Mouse (Mus musculus) megakaryocyte, embryonic 14.5 days (primary cell): ENCODE measurements at regions not wholly inside any gene's neighbourhood (a gene's known extent, or its start where the extent isn't known, plus 50 kb on each side); places are given as distances from the start of the nearest gene placed in this dataset.

Experiments used
- H3K27me3 ChIP-seq: replicated peaks from 2 replicates; pipeline ENCODE3; 2012; ENCODE audit warnings: inconsistent platforms
- H3K36me3 ChIP-seq: replicated peaks from 2 replicates; pipeline ENCODE3; 2012; ENCODE audit warnings: low read length, inconsistent platforms, mixed read lengths
- H3K4me1 ChIP-seq: 2 replicates; pipeline ENCODE4 v1.6.1; 2012; ENCODE audit warnings: inconsistent platforms
- H3K4me3 ChIP-seq: replicated peaks from 2 replicates; pipeline ENCODE3; 2012; ENCODE audit warnings: moderate library complexity, mild to moderate bottlenecking, inconsistent platforms
- H3K9me3 ChIP-seq: 2 replicates; pipeline ENCODE4 v1.6.1; 2012; ENCODE audit warnings: inconsistent platforms
- FLI1 ChIP-seq: IDR thresholded peaks from 2 replicates; pipeline ENCODE4 v1.6.1; 2012; ENCODE audit warnings: low read length, inconsistent platforms, mixed read lengths
- GATA1 ChIP-seq: IDR thresholded peaks from 3 replicates; pipeline ENCODE4 v1.6.1; 2012; ENCODE audit warnings: mixed read lengths, low read length, inconsistent platforms, borderline replicate concordance

- TF ChIP-seq FLI1, result no peak
- no peak for TF ChIP-seq GATA1
- peaks cover 12% of the 10 kb centered on the region for H3K4me1 ChIP-seq
- peaks cover 7% of the 10 kb centered on the region for H3K27me3 ChIP-seq
- peaks cover 13% of the 10 kb centered on the region for H3K9me3 ChIP-seq
- H3K4me3 ChIP-seq, result no peak overlapping the region
- H3K36me3 ChIP-seq, result no peaks in the 10 kb centered on the region
These were observed 192.7 kb upstream of the Ctbp2 start for GRCm38 (mm10) chr7:133316701-133317475.

GRCm38 (mm10) chr7:133315197-133316029, 191.3 kb upstream of the Ctbp2 start:
- Histone ChIP-seq H3K27me3 (peaks cover 7% of the 10 kb centered on the region), H3K4me3 (peak overlapping the region; percentile 14), H3K4me1 (peaks cover 12% of the 10 kb centered on the region), H3K9me3 (peaks cover 3% of the 10 kb centered on the region; the same call in 1 of the 2 replicates), H3K36me3 (no peaks in the 10 kb centered on the region)
- TF ChIP-seq GATA1 (no peak), FLI1 (no peak)

GRCm38 (mm10) chr7:133313115-133313514, 189.0 kb upstream of the Ctbp2 start:
- Histone ChIP-seq H3K4me1 (peaks cover 12% of the 10 kb centered on the region), H3K9me3 (no peaks in the 10 kb centered on the region), H3K36me3 (no peaks in the 10 kb centered on the region), H3K4me3 (no peak overlapping the region), H3K27me3 (peaks cover 5% of the 10 kb centered on the region)
- TF ChIP-seq FLI1 (no peak), GATA1 (no peak)

GRCm38 (mm10) chr7:133311116-133311801, 187.1 kb upstream of the Ctbp2 start:
- no peaks in the 10 kb centered on the region for H3K36me3 ChIP-seq
- H3K27me3 ChIP-seq, result peaks cover 5% of the 10 kb centered on the region
- TF ChIP-seq FLI1, result no peak
- no peak for TF ChIP-seq GATA1
- H3K4me1 ChIP-seq, result peaks cover 12% of the 10 kb centered on the region
- H3K9me3 ChIP-seq, result no peaks in the 10 kb centered on the region
- H3K4me3 ChIP-seq, result no peak overlapping the region

- TF ChIP-seq GATA1 (no peak), FLI1 (no peak)
- Histone ChIP-seq H3K36me3 (no peaks in the 10 kb centered on the region), H3K4me1 (no peaks in the 10 kb centered on the region), H3K4me3 (no peak overlapping the region), H3K27me3 (no peaks in the 10 kb centered on the region), H3K9me3 (no peaks in the 10 kb centered on the region)
These were observed 180.3 kb upstream of the Ctbp2 start for GRCm38 (mm10) chr7:133304461-133304860.

- TF ChIP-seq GATA1 (no peak), FLI1 (no peak)
- no peaks in the 10 kb centered on the region for H3K4me1 ChIP-seq
- no peaks in the 10 kb centered on the region for H3K36me3 ChIP-seq
- 0 out of 2 replicates have a peak, but pooled peaks cover 4% of the 10 kb centered on the region for H3K9me3 ChIP-seq
- H3K4me3 ChIP-seq, result no peak overlapping the region
- H3K27me3 ChIP-seq, result no peaks in the 10 kb centered on the region
These were observed 166.3 kb upstream of the Ctbp2 start for GRCm38 (mm10) chr7:133290471-133290870.

- TF ChIP-seq FLI1 (no peak), GATA1 (no peak)
- Histone ChIP-seq H3K4me3 (no peak overlapping the region), H3K36me3 (no peaks in the 10 kb centered on the region), H3K9me3 (peaks cover 4% of the 10 kb centered on the region; the same call in 1 of the 2 replicates), H3K27me3 (no peaks in the 10 kb centered on the region), H3K4me1 (no peaks in the 10 kb centered on the region)
These were observed 164.1 kb upstream of the Ctbp2 start for GRCm38 (mm10) chr7:133288236-133288635.

- Histone ChIP-seq H3K27me3 (no peaks in the 10 kb centered on the region), H3K9me3 (no peaks in the 10 kb centered on the region; the same call in 1 of the 2 replicates)
These were observed 162.7 kb upstream of the Ctbp2 start for GRCm38 (mm10) chr7:133286836-133287235.

GRCm38 (mm10) chr7:133286216-133286615, 162.1 kb upstream of the Ctbp2 start:
- Histone ChIP-seq H3K9me3 (no peaks in the 10 kb centered on the region; the same call in 1 of the 2 replicates), H3K4me1 (no peaks in the 10 kb centered on the region), H3K27me3 (no peaks in the 10 kb centered on the region), H3K36me3 (no peaks in the 10 kb centered on the region), H3K4me3 (no peak overlapping the region)
- no peak for TF ChIP-seq GATA1
- TF ChIP-seq FLI1, result no peak

More at GRCm38 (mm10) chr7:133286836-133287235, 162.7 kb upstream of the Ctbp2 start:
- no peak overlapping the region for H3K4me3 ChIP-seq
- H3K4me1 ChIP-seq, result no peaks in the 10 kb centered on the region
- no peak for TF ChIP-seq GATA1
- no peak for TF ChIP-seq FLI1
- no peaks in the 10 kb centered on the region for H3K36me3 ChIP-seq
